Mouse (Mus musculus): Measurements from ENCODE around the gene Sh3rf1. TPM values are rescaled to one million over a fixed set of nuclear protein-coding genes. Genes with fewer than 3 reads are reported as not detected.

The Sh3rf1 gene
- polyA plus RNA-seq, 1 experiment from 2014 or later: 8.3 TPM

DNA sequence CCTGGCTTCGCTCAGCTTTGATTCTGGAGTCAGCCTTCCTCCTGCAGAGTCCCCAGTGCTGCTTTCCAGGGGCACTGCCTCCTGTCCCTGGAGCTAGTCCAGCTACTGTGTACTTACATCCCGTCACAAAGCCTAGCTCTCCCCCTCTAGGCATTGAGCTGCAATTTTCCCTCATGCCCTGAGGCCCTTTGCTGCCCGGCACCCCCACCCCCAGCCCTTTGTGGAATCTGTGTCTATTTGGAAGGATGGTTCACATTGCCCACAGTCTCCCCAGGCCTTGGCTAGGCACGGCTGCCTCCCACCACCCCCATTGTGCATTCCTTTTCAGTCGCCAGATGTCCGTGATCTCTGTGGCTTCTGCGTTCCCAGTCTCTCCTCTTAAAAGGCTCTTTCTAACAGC lies 163.0 kb downstream of the Sh3rf1 start:
- no peaks in the 10 kb centered on the region for H3K27me3 ChIP-seq (replicated peaks; ENCODE audit: control insufficient read depth, insufficient read depth, low read length)
- H3K4me2 ChIP-seq (replicated peaks; ENCODE audit: low read depth): no peak overlapping the region
- H3K9me3 ChIP-seq (ENCODE audit: control insufficient read depth): no peaks in the 10 kb centered on the region
- H3K4me1 ChIP-seq (replicated peaks; ENCODE audit: control insufficient read depth, insufficient read depth, low read length): no peaks in the 10 kb centered on the region
- 73% methylated on average over 7 of the region's 7 CpGs for WGBS
- ATAC-seq: no peak
- no peak overlapping the region for H3K27ac ChIP-seq (ENCODE audit: low read depth, low read length)
- H3K36me3 ChIP-seq (ENCODE audit: control insufficient read depth, insufficient read depth): peaks cover 35% of the 10 kb centered on the region
- no peak overlapping the region for H3K4me3 ChIP-seq (ENCODE audit: low read depth, low read length)
- TF ChIP-seq CTCF (IDR thresholded peaks at IDR 0.05; ENCODE audit: low read depth): peak; percentile 46
- no peak overlapping the region for H3K9ac ChIP-seq (ENCODE audit: low read depth, low read length)

DNA sequence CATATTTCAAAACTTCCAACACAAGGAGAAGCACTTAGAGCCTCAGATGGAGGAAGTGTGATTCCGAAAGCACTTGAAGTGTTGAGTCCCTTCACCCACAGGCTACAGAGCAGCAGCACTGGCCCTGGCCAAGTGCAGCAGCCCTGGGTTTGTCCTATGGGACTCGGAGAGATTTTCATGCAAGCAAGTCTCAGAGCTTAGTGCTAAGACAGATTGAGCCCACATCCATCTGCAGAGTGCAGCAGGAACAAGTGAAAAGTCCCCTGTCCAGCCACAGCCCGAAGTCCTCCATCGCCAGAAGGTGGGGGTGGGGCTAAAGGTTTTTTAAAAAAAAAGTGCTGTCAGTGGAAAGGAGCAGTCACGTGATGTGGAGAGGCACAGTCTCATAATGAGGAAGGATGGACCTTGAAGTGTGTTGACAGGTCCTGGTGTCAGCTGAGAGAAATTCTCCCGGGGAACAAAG lies 163.9 kb downstream of the Sh3rf1 start:
- WGBS: 47% methylated on average over 6 of the region's 6 CpGs
- H3K9ac ChIP-seq (ENCODE audit: low read depth, low read length): no peak overlapping the region
- 0 out of 2 replicates have a peak, but pooled peaks have one; percentile 17 for ATAC-seq
- no peak overlapping the region for H3K27ac ChIP-seq (ENCODE audit: low read depth, low read length)
- H3K36me3 ChIP-seq (ENCODE audit: control insufficient read depth, insufficient read depth): peaks cover 27% of the 10 kb centered on the region; the same call in 1 of the 2 replicates
- no peaks in the 10 kb centered on the region for H3K9me3 ChIP-seq (ENCODE audit: control insufficient read depth)
- no peaks in the 10 kb centered on the region for H3K27me3 ChIP-seq (replicated peaks; ENCODE audit: control insufficient read depth, insufficient read depth, low read length)
- no peaks in the 10 kb centered on the region; the same call in 1 of the 2 replicates for H3K4me1 ChIP-seq (replicated peaks; ENCODE audit: control insufficient read depth, insufficient read depth, low read length)
- TF ChIP-seq CTCF (IDR thresholded peaks at IDR 0.05; ENCODE audit: low read depth): no peak
- no peak overlapping the region for H3K4me3 ChIP-seq (ENCODE audit: low read depth, low read length)
- no peak overlapping the region for H3K4me2 ChIP-seq (replicated peaks; ENCODE audit: low read depth)

DNA sequence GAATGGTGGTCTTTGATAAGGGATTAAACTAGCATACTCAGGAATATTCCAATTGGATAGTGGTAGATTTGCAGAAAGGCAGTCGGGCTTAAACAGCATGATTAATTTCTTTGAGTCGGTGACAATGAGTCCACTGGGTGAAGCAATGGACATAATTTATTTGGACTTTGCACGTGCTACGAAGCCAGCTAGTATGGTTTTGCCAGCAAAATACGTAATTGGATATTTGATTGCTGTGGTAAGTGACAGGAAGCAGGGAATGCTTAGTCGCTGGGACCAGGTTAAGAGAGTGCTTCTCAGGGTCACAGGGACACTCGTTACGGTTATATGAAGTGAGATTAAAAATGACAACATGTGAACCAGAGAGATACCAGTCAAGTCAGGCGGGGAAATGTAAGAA lies 164.7 kb downstream of the Sh3rf1 start:
- H3K27ac ChIP-seq (ENCODE audit: low read depth, low read length): no peak overlapping the region
- no peak overlapping the region for H3K9ac ChIP-seq (ENCODE audit: low read depth, low read length)
- no peak for ATAC-seq
- H3K4me3 ChIP-seq (ENCODE audit: low read depth, low read length): no peak overlapping the region
- WGBS: 51% methylated on average over 9 of the region's 9 CpGs
- H3K4me2 ChIP-seq (replicated peaks; ENCODE audit: low read depth): no peak overlapping the region
- no peaks in the 10 kb centered on the region for H3K9me3 ChIP-seq (ENCODE audit: control insufficient read depth)
- no peak for TF ChIP-seq CTCF (IDR thresholded peaks at IDR 0.05; ENCODE audit: low read depth)
- H3K36me3 ChIP-seq (ENCODE audit: control insufficient read depth, insufficient read depth): peaks cover 23% of the 10 kb centered on the region
- no peaks in the 10 kb centered on the region; the same call in 1 of the 2 replicates for H3K4me1 ChIP-seq (replicated peaks; ENCODE audit: control insufficient read depth, insufficient read depth, low read length)
- H3K27me3 ChIP-seq (replicated peaks; ENCODE audit: control insufficient read depth, insufficient read depth, low read length): no peaks in the 10 kb centered on the region

DNA sequence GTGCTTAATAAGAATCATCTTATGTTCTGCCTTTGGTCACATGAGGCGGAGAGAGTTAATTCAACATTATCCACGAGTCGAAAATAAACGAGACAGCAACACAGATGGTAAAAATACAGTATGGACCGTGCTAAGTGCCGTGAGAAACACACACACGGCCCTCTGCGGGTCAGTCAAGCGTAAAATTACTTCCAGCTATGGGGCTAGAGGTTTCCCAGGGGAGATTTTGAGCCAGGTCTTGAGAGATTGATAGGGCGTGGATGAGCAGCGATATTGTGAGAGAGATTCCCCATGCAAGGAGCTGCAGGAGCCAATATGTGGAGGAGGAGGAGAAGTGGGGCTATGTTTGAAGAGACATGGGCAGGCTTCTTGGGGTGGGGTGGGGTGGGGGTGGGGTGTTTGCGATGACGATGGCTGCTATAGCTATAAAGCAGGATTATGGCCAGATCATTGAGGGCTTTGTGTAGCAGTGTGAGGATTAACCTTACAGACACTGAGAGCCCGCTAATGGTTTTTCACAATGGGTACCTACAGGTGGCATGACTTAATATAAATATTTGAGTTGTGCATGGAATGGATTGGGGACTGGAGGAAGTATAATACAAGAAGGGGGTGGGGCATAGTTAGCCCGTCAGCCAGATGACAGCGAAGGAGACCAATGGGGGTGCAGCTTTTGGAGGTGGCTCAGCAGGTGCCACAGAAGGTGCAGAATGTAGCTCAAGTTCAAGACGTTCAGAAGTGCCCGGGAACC lies 166.8 kb downstream of the Sh3rf1 start:
- 0 out of 2 replicates have a peak, but pooled peaks have one; percentile 29 for ATAC-seq
- WGBS: 79% methylated on average over 18 of the region's 18 CpGs
- H3K9me3 ChIP-seq (ENCODE audit: control insufficient read depth): no peaks in the 10 kb centered on the region
- H3K36me3 ChIP-seq (ENCODE audit: control insufficient read depth, insufficient read depth): peaks cover 23% of the 10 kb centered on the region
- H3K27ac ChIP-seq (ENCODE audit: low read depth, low read length): no peak overlapping the region
- no peak overlapping the region for H3K9ac ChIP-seq (ENCODE audit: low read depth, low read length)
- no peak overlapping the region for H3K4me3 ChIP-seq (ENCODE audit: low read depth, low read length)
- H3K27me3 ChIP-seq (replicated peaks; ENCODE audit: control insufficient read depth, insufficient read depth, low read length): no peaks in the 10 kb centered on the region
- no peak for TF ChIP-seq CTCF (IDR thresholded peaks at IDR 0.05; ENCODE audit: low read depth)
- no peak overlapping the region for H3K4me2 ChIP-seq (replicated peaks; ENCODE audit: low read depth)
- no peaks in the 10 kb centered on the region; the same call in 1 of the 2 replicates for H3K4me1 ChIP-seq (replicated peaks; ENCODE audit: control insufficient read depth, insufficient read depth, low read length)

DNA sequence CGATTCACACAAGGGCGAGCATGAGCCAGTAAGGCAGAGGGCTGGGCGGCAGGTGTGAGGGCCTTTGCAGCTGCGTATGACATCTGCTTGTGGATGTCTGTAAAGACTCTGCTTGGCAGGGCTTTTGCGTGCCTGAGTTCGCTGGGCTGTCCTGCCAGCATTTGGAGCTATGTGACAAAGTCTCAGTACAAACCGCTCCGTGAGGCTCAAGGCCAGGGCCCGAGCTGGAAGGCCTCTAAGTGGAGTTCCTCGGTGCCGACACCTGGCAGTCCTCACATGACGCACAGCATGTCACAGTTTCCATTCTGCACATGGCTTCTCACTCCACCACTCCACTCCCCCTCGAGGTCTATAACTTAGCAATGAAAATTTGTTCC lies 167.4 kb downstream of the Sh3rf1 start:
- Histone ChIP-seq H3K36me3 (ENCODE audit: control insufficient read depth, insufficient read depth) (peaks cover 18% of the 10 kb centered on the region), H3K4me1 (replicated peaks; ENCODE audit: control insufficient read depth, insufficient read depth, low read length) (peaks cover 3% of the 10 kb centered on the region; the same call in 1 of the 2 replicates), H3K9me3 (ENCODE audit: control insufficient read depth) (no peaks in the 10 kb centered on the region), H3K27ac (ENCODE audit: low read depth, low read length) (no peak overlapping the region), H3K4me3 (ENCODE audit: low read depth, low read length) (no peak overlapping the region), H3K27me3 (replicated peaks; ENCODE audit: control insufficient read depth, insufficient read depth, low read length) (no peaks in the 10 kb centered on the region), H3K9ac (ENCODE audit: low read depth, low read length) (no peak overlapping the region), H3K4me2 (replicated peaks; ENCODE audit: low read depth) (no peak overlapping the region)
- 0 out of 2 replicates have a peak, but pooled peaks have one; percentile 31 for ATAC-seq
- no peak for TF ChIP-seq CTCF (IDR thresholded peaks at IDR 0.05; ENCODE audit: low read depth)
- WGBS: 74% methylated on average over 13 of the region's 13 CpGs

DNA sequence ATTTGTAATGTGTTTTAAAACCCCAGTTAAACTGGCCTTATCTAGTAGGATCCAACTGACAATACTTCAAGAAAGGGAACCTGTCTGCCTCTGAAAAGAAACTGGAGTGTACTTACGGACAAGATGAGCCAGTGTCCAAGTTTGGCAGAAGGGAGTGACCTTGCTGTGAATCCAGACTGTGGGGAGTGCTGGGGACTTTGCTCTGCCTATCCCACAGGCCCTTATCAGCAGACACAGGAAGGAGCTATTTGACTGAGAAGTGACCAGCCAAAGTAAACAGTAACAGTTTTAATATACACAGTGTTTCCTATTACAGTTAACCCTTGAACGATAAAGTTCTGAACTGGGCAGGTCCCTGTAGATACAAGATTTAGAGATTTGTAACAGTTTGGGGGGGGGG lies 173.5 kb downstream of the Sh3rf1 start:
- ATAC-seq: peak; percentile 93
- Histone ChIP-seq H3K27ac (ENCODE audit: low read depth, low read length) (0 out of 2 replicates have a peak overlapping the region, but pooled peaks have one; percentile 51), H3K4me3 (ENCODE audit: low read depth, low read length) (no peak overlapping the region)

More for the DNA sequence above, 173.5 kb downstream of the Sh3rf1 start:
- H3K4me2 ChIP-seq (replicated peaks; ENCODE audit: low read depth): 0 out of 2 replicates have a peak overlapping the region, but pooled peaks have one; percentile 21
- H3K36me3 ChIP-seq (ENCODE audit: control insufficient read depth, insufficient read depth): peaks cover 9% of the 10 kb centered on the region
- 10% methylated on average over 2 of the region's 2 CpGs for WGBS
- H3K9ac ChIP-seq (ENCODE audit: low read depth, low read length): no peak overlapping the region
- H3K27me3 ChIP-seq (replicated peaks; ENCODE audit: control insufficient read depth, insufficient read depth, low read length): no peaks in the 10 kb centered on the region
- H3K4me1 ChIP-seq (replicated peaks; ENCODE audit: control insufficient read depth, insufficient read depth, low read length): peaks cover 5% of the 10 kb centered on the region; the same call in 1 of the 2 replicates
- H3K9me3 ChIP-seq (ENCODE audit: control insufficient read depth): no peaks in the 10 kb centered on the region
- TF ChIP-seq CTCF (IDR thresholded peaks at IDR 0.05; ENCODE audit: low read depth): no peak
